Mouse (Mus musculus): ENCODE data around the gene Psen1.

Psen1 gene

DNA sequence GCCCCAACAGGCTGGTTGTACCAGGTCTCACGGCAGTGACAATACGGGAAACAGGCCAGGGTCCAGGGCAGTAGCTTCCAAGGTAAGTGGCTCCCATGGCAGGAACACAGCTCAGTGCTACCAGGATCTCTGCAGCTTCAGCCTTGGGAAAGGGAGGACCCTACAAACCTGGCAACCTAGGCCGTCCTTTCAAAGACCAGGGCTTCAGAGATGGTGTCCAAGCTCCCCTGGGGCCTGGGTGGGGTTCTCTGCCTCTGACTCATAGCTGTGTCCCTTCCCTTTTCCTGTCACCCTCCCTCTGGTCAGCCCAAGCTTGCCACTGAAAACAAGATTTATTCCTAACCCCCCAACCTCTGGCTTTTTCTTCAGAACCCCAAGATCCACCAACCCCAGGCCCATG, 92.2 kb downstream of the Psen1 start:
- no peak for DNase-seq (ENCODE audit: low read depth)

DNA sequence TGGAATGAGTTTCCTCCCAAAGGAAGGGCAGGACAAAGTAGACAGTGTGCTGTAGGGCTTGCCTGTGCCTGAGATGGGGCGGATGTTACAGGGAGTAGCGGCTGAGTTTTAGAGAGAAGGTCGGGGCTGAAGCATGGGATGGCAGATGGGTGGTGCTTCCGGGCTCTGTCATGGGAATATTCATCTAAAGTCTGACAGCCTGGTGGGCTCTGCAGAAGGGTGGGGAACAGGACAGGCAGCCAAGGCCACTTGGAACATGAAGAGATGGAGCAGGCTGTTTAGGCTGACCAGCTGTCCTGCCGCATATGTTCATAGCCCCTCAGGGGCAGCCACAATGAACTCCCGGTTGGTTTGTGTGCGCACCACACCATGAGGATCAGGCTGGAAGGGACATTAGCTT, 93.3 kb downstream of the Psen1 start:
- DNase-seq (ENCODE audit: low read depth) = no peak

DNA sequence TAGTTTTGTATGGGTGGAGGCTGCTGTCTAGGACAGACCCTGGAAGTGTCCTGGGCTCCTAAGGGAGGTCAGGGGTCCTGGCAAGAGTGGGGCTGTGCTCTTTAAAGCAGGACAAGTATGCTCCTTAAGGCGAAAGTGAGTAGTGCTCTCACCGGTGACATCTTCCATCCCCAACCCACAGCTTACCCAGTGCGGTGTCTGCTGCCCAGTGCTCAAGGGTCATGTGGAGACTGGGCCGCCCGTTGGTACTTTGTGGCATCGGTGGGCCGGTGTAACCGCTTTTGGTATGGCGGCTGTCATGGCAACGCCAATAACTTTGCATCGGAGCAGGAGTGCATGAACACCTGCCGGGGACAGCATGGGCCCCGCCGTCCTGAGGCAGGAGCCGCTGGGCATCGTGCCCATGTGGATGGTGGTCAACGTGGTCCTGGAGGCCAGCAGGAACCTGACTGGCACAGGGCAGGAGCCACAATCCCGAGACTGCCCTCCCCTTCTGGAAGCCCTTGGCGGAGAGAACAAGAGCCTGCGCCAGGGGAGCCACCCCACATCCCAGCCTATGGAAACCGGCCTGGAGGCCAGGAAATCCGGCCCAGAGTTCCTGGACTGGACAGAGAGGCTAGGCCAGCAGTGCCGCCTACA, 93.8 kb downstream of the Psen1 start:
- DNase-seq (ENCODE audit: low read depth) = no peak

DNA sequence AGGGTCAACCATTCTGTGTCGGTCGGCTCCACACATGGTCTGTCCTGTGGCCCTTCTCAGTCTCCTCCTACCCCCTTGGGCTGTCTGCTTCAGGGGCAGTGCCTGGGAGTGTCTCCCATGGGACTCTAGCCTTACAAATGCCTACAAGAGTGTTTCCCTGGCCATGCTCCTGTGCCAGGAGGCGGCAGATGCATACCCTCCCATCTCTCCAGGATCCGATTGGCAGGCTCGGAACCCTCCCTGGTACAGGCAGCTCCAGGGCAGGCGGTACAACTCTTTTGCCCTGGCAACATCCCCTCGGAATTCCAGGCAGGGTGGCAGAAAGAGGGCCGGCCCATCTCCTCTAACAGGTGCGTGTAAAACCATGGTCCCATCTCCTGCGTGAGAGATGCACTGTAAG, 94.7 kb downstream of the Psen1 start:
- no peak for DNase-seq (ENCODE audit: low read depth)

Measured in induced T-regulatory cell, adult 2 months (primary cell).